In genomic region chr7:17060031-17060781, GRCm38 (mm10) we compare ENCODE assay signal across 9 mouse cellular contexts. TPM values are rescaled to one million over a fixed set of nuclear protein-coding genes. Genes with fewer than 3 reads are reported as not detected.
DNase-seq lines count a peak whose midpoint lies in the region; ATAC-seq and TF ChIP-seq lines count a peak whose summit lies in the region.
"Had no signal": no experiment of that assay in that cellular context is flagged by ENCODE, and none has a peak within 500 bp of the region (broad histone marks: within the 10 kb centered on the region; RNA-seq: fewer than 3 reads in every experiment).

No protein-coding gene starts in this region.

- H3K9ac ChIP-seq in heart, embryonic 12.5 days, result peak overlapping the region; percentile 90
- H3K9ac ChIP-seq in liver, embryonic 13.5 days, result peak overlapping the region; percentile 73
- H3K9ac ChIP-seq in neural tube, embryonic 13.5 days, result no peak overlapping the region
- H3K9ac ChIP-seq in stomach, postnatal 0 days (ENCODE audit: low read length), result peak overlapping the region; percentile 78

- H3K4me3 ChIP-seq in erythroblast, embryonic 14.5 days (replicated peaks), result peak overlapping the region; percentile 50
- peak overlapping the region; percentile 66 for H3K4me3 ChIP-seq in heart, embryonic 12.5 days
- peak overlapping the region; percentile 12; the same call in 1 of the 2 replicates for H3K4me3 ChIP-seq in liver, embryonic 13.5 days (replicated peaks)
- H3K4me3 ChIP-seq in neural tube, embryonic 13.5 days, result peak overlapping the region; percentile 2; the same call in 1 of the 2 replicates
- peak overlapping the region; percentile 60 for H3K4me3 ChIP-seq in stomach, postnatal 0 days (ENCODE audit: low read depth, low read length)

- H3K27me3 ChIP-seq in erythroblast, embryonic 14.5 days (ENCODE audit: control insufficient read depth), result peaks cover 27% of the 10 kb centered on the region
- H3K27me3 ChIP-seq in heart, embryonic 12.5 days (replicated peaks), result no peaks in the 10 kb centered on the region
- peaks cover 26% of the 10 kb centered on the region for H3K27me3 ChIP-seq in liver, embryonic 13.5 days
- peaks cover 25% of the 10 kb centered on the region for H3K27me3 ChIP-seq in neural tube, embryonic 13.5 days
- no peaks in the 10 kb centered on the region for H3K27me3 ChIP-seq in stomach, postnatal 0 days (ENCODE audit: control insufficient read depth, insufficient read depth, low read length)

- peaks cover 3% of the 10 kb centered on the region; the same call in 1 of the 2 replicates for H3K36me3 ChIP-seq in erythroblast, embryonic 14.5 days (ENCODE audit: control insufficient read depth)
- H3K36me3 ChIP-seq in heart, embryonic 12.5 days, result peaks cover 4% of the 10 kb centered on the region; the same call in 1 of the 2 replicates
- H3K36me3 ChIP-seq in liver, embryonic 13.5 days, result no peaks in the 10 kb centered on the region
- H3K36me3 ChIP-seq in neural tube, embryonic 13.5 days, result no peaks in the 10 kb centered on the region
- H3K36me3 ChIP-seq in stomach, postnatal 0 days (ENCODE audit: control insufficient read depth, insufficient read depth, low read length), result no peaks in the 10 kb centered on the region

- no peak for ATAC-seq in CD4-positive, CD25-positive, alpha-beta regulatory T cell, adult 4 months
- peak; percentile 52 for ATAC-seq in heart, embryonic 12.5 days (ENCODE audit: insufficient number of reproducible peaks, low FRiP score)
- peak; percentile 46 for ATAC-seq in liver, embryonic 13.5 days (ENCODE audit: low read depth)
- ATAC-seq in neural tube, embryonic 13.5 days (ENCODE audit: low read depth), result peak; percentile 20; the same call in 1 of the 2 replicates
- ATAC-seq in stomach, postnatal 0 days (ENCODE audit: low FRiP score, low TSS enrichment), result peak; percentile 30

- TF ChIP-seq CTCF in stomach, postnatal 0 days (IDR thresholded peaks at IDR 0.05; ENCODE audit: low read depth), result peak; percentile 1; the same call in 1 of the 2 replicates

- peak overlapping the region; percentile 99 for H3K27ac ChIP-seq in heart, embryonic 12.5 days (ENCODE audit: poor library complexity, severe bottlenecking)
- peak overlapping the region; percentile 100 for H3K27ac ChIP-seq in liver, embryonic 13.5 days
- peak overlapping the region; percentile 78 for H3K27ac ChIP-seq in neural tube, embryonic 13.5 days (replicated peaks)
- H3K27ac ChIP-seq in stomach, postnatal 0 days (replicated peaks), result peak overlapping the region; percentile 99

- 26% methylated on average over 9 of the region's 9 CpGs for WGBS in heart, embryonic 12.5 days
- WGBS in liver, embryonic 13.5 days (ENCODE audit: insufficient replicate concordance), result 33% methylated on average over 9 of the region's 9 CpGs
- WGBS in neural tube, embryonic 13.5 days, result 47% methylated on average over 9 of the region's 9 CpGs
- WGBS in stomach, postnatal 0 days, result 5% methylated on average over 9 of the region's 9 CpGs

- TF ChIP-seq EP300 in stomach, postnatal 0 days (optimal IDR thresholded peaks at IDR 0.05), result no peak

- H3K4me1 ChIP-seq in erythroblast, embryonic 14.5 days (ENCODE audit: control insufficient read depth), result peaks cover 80% of the 10 kb centered on the region
- H3K4me1 ChIP-seq in heart, embryonic 12.5 days (replicated peaks), result peaks cover 63% of the 10 kb centered on the region
- H3K4me1 ChIP-seq in liver, embryonic 13.5 days (replicated peaks), result peaks cover 80% of the 10 kb centered on the region
- peaks cover 65% of the 10 kb centered on the region for H3K4me1 ChIP-seq in neural tube, embryonic 13.5 days (replicated peaks)
- peaks cover 9% of the 10 kb centered on the region for H3K4me1 ChIP-seq in stomach, postnatal 0 days (replicated peaks; ENCODE audit: control insufficient read depth, insufficient read depth)

- H3K4me2 ChIP-seq in heart, embryonic 12.5 days, result peak overlapping the region; percentile 78
- H3K4me2 ChIP-seq in liver, embryonic 13.5 days, result peak overlapping the region; percentile 49
- H3K4me2 ChIP-seq in neural tube, embryonic 13.5 days, result peak overlapping the region; percentile 62
- H3K4me2 ChIP-seq in stomach, postnatal 0 days (replicated peaks; ENCODE audit: low read depth), result peak overlapping the region; percentile 51

- DNase-seq in CD4-positive, CD25-positive, alpha-beta regulatory T cell, adult 2 months (ENCODE audit: low read depth, low spot score), result peak; percentile 64
- peak; percentile 98 for DNase-seq in kidney, postnatal 10 days
- peak; percentile 48 for DNase-seq in liver, embryonic 13.5 days
- DNase-seq in stomach, postnatal 0 days (ENCODE audit: low spot score), result peak; percentile 98

- H3K9me3 ChIP-seq in erythroblast, embryonic 14.5 days (ENCODE audit: control insufficient read depth, low read length), result no peaks in the 10 kb centered on the region
- no peaks in the 10 kb centered on the region for H3K9me3 ChIP-seq in heart, embryonic 12.5 days (replicated peaks)
- no peaks in the 10 kb centered on the region for H3K9me3 ChIP-seq in liver, embryonic 13.5 days (replicated peaks)
- H3K9me3 ChIP-seq in neural tube, embryonic 13.5 days, result no peaks in the 10 kb centered on the region
- no peaks in the 10 kb centered on the region for H3K9me3 ChIP-seq in stomach, postnatal 0 days (ENCODE audit: control insufficient read depth, low read length)

RNA-seq across cellular contexts. Expression of gene Hif3a, which starts 2.0 kb away (rescaled TPM):
- polyA plus RNA-seq in CD4-positive, CD25-positive, alpha-beta regulatory T cell, adult 4 months (2017; shearing (Covaris generic)), result under 1 TPM; 0.60 to 0.91 TPM
- 7.8 and 8.0 TPM in 2 replicates for polyA plus RNA-seq in erythroblast, embryonic 14.5 days (2012)
- polyA plus RNA-seq in heart, embryonic 12.5 days (2016; fragmentation: Nextera tagmentation; extraction: Ambion mirVana), result 36.8 and 38.2 TPM in 2 replicates
- 12.6 and 14.8 TPM in 2 replicates for polyA plus RNA-seq in liver, embryonic 13.5 days (2015; fragmentation: Nextera tagmentation; extraction: Ambion mirVana)
- 4.3 and 5.2 TPM in 2 replicates for polyA plus RNA-seq in neural tube, embryonic 13.5 days (2015; fragmentation: Nextera tagmentation; extraction: Ambion mirVana)
- 3.4 and 4.0 TPM in 2 replicates for polyA plus RNA-seq in stomach, postnatal 0 days (2015; fragmentation: Nextera tagmentation; extraction: Ambion mirVana)
- polyA plus RNA-seq: C2C12 had no signal

RNA-seq across cellular contexts. Expression of gene Psg16, which starts 13.6 kb away (rescaled TPM):
- 1 to 10 TPM in 1 of 2 experiments, under 1 TPM in 1; 0.13 to 1.4 TPM for polyA plus RNA-seq in CD4-positive, CD25-positive, alpha-beta regulatory T cell, adult 4 months (2017; shearing (Covaris generic))
- polyA plus RNA-seq in erythroblast, embryonic 14.5 days (2012), result not detected in 2 replicates
- 0.06 and 0.14 TPM in 2 replicates for polyA plus RNA-seq in heart, embryonic 12.5 days (2016; fragmentation: Nextera tagmentation; extraction: Ambion mirVana)
- polyA plus RNA-seq in liver, embryonic 13.5 days (2015; fragmentation: Nextera tagmentation; extraction: Ambion mirVana), result 0.08 and 0.09 TPM in 2 replicates
- 1.2 and 1.6 TPM in 2 replicates for polyA plus RNA-seq in neural tube, embryonic 13.5 days (2015; fragmentation: Nextera tagmentation; extraction: Ambion mirVana)
- polyA plus RNA-seq in stomach, postnatal 0 days (2015; fragmentation: Nextera tagmentation; extraction: Ambion mirVana), result 0.05 and 0.12 TPM in 2 replicates
- polyA plus RNA-seq: C2C12 had no signal

RNA-seq across cellular contexts. Expression of gene Ppp5c, which starts 32.5 kb away (rescaled TPM):
- polyA plus RNA-seq in CD4-positive, CD25-positive, alpha-beta regulatory T cell, adult 4 months (2017; shearing (Covaris generic)), result 10 to 100 TPM; 56.6 to 76.0 TPM
- polyA plus RNA-seq in erythroblast, embryonic 14.5 days (2012), result 7.3 and 7.7 TPM in 2 replicates
- polyA plus RNA-seq in heart, embryonic 12.5 days (2016; fragmentation: Nextera tagmentation; extraction: Ambion mirVana), result 87.3 and 91.9 TPM in 2 replicates
- 54.0 and 61.1 TPM in 2 replicates for polyA plus RNA-seq in liver, embryonic 13.5 days (2015; fragmentation: Nextera tagmentation; extraction: Ambion mirVana)
- 116 and 127 TPM in 2 replicates for polyA plus RNA-seq in neural tube, embryonic 13.5 days (2015; fragmentation: Nextera tagmentation; extraction: Ambion mirVana)
- polyA plus RNA-seq in stomach, postnatal 0 days (2015; fragmentation: Nextera tagmentation; extraction: Ambion mirVana), result 51.6 and 57.5 TPM in 2 replicates

Comparison
In these comparisons a context has a peak if more than half of its experiments do, and no peak if none do; other contexts are left out.
1. DNase-seq: peak in every context shown above with its lines; median percentile 98 in kidney, postnatal 10 days; 98 in stomach, postnatal 0 days; 64 in CD4-positive, CD25-positive, alpha-beta regulatory T cell, adult 2 months; 48 in liver, embryonic 13.5 days.
2. H3K4me3 ChIP-seq: peak in every context shown above with its lines; median percentile 66 in heart, embryonic 12.5 days; 60 in stomach, postnatal 0 days; 50 in erythroblast, embryonic 14.5 days; 12 in liver, embryonic 13.5 days; 2 in neural tube, embryonic 13.5 days.